11 mouse cellular contexts compared by ENCODE assay signal in the genomic region with DNA sequence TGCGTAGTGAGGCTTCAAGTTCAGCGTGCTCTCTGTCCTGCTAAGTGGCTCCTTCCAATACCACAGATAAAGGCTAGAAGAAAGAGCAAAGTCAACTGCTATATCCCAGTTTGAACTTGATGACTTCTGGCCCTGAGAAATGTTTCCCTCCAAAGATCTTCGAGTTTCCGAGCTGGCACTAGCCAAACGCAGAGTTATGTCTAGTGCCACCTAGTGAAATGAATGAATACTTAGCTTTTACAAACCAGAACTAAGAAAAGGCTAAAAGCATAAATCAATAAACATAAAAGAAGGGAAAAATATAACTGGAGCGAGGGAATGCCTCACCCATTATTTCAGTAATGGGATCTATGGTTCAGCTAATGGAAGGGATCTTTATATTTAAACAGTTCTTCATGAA.
DNase-seq lines count a peak whose midpoint lies in the region; ATAC-seq and TF ChIP-seq lines count a peak whose summit lies in the region.
"Had no signal": no experiment of that assay in that cellular context is flagged by ENCODE, and none has a peak within 500 bp of the region (broad histone marks: within the 10 kb centered on the region; RNA-seq: fewer than 3 reads in every experiment).

No protein-coding gene starts in this region.

- intact Hi-C loops in left cerebral cortex, postnatal 4 days (cut with DNase I): loop anchor here (10.0 kb wide), 1 partner anchor 323 kb away; no protein-coding TSS in a partner anchor

- DNase-seq in frontal cortex, postnatal 10 days (ENCODE audit: low spot score in 2 of 2): no peak
- peak; percentile 17 for DNase-seq in kidney, postnatal 14 days
- DNase-seq in kidney, adult 8-10 months: no peak
- peak; percentile 23 for DNase-seq in MN1 (ENCODE audit: low spot score)
- DNase-seq in ovary, postnatal 36 days (ENCODE audit: low spot score): no peak
- DNase-seq in left cerebral cortex, postnatal 4 days: no peak
- DNase-seq: gastrocnemius, postnatal 25 days had no signal

- peak; percentile 77 for ATAC-seq in frontal cortex, adult (ENCODE audit: low TSS enrichment)

- no peak overlapping the region for H3K4me3 ChIP-seq in cortical plate, adult 2 months (ENCODE audit: insufficient read depth, low read length)
- H3K4me3 ChIP-seq: erythroblast, embryonic 14.5 days; neural tube, embryonic 12.5 days had no signal

- no peak for TF ChIP-seq POLR2A in cortical plate, adult 2 months (IDR thresholded peaks at IDR 0.05; ENCODE audit: extremely low read depth, insufficient read depth, low read length)

- peak; percentile 48; the same call in 1 of the 2 replicates for TF ChIP-seq CTCF in cortical plate, adult 2 months (IDR thresholded peaks at IDR 0.05; ENCODE audit: extremely low read depth, insufficient read depth, low read length)

- no peak overlapping the region for H3K27ac ChIP-seq in cortical plate, adult 2 months (ENCODE audit: insufficient read depth, low read length)
- H3K27ac ChIP-seq: neural tube, embryonic 12.5 days had no signal

- no peaks in the 10 kb centered on the region for H3K4me1 ChIP-seq in cortical plate, adult 2 months (ENCODE audit: control insufficient read depth, insufficient read depth, low read length)
- H3K4me1 ChIP-seq: neural tube, embryonic 12.5 days had no signal

Comparison
In these comparisons a context has a peak if more than half of its experiments do, and no peak if none do; other contexts are left out.
1. DNase-seq: peak in kidney, postnatal 14 days (single experiment) and MN1 (single experiment); none in frontal cortex, postnatal 10 days (0 of 2), kidney, adult 8-10 months (0 of 2), ovary, postnatal 36 days (single experiment) and left cerebral cortex, postnatal 4 days (single experiment).